Mouse (Mus musculus): ENCODE results near the gene Fgfr4.
A peak's percentile ranks its signal among the peaks of the same experiment; 100 is the strongest.

Fgfr4 gene

GRCm38 (mm10) chr13:55152621-55153415 lies at the start of gene Fgfr4:
Gene Fgfr4 (plus strand): TSS chr13:55152640.
- DNase-seq (ENCODE audit: low read depth): no peak

GRCm38 (mm10) chr13:55103351-55103750 lies 49.1 kb upstream of the Fgfr4 start:
- peak; percentile 68 for DNase-seq (ENCODE audit: low read depth)

GRCm38 (mm10) chr13:55105045-55105952 lies 47.1 kb upstream of the Fgfr4 start, which contains the start of gene Zfp346:
Gene Zfp346 (plus strand): TSS chr13:55105311.
- peak; percentile 97 for DNase-seq (ENCODE audit: low read depth)

GRCm38 (mm10) chr13:55105953-55106691 lies 46.3 kb upstream of the Fgfr4 start:
- peak; percentile 37 for DNase-seq (ENCODE audit: low read depth)

GRCm38 (mm10) chr13:55107116-55107515 lies 45.3 kb upstream of the Fgfr4 start:
- no peak for DNase-seq (ENCODE audit: low read depth)

GRCm38 (mm10) chr13:55107694-55108093 lies 44.7 kb upstream of the Fgfr4 start:
- no peak for DNase-seq (ENCODE audit: low read depth)

GRCm38 (mm10) chr13:55114375-55114774 lies 38.1 kb upstream of the Fgfr4 start:
- DNase-seq (ENCODE audit: low read depth): peak; percentile 77

GRCm38 (mm10) chr13:55124903-55125302 lies 27.5 kb upstream of the Fgfr4 start:
- DNase-seq (ENCODE audit: low read depth): peak; percentile 81

GRCm38 (mm10) chr13:55133448-55133847 lies 19.0 kb upstream of the Fgfr4 start, which contains the start of gene Gm17617:
Gene Gm17617 (minus strand): TSS chr13:55133548.
- DNase-seq (ENCODE audit: low read depth): no peak

- peak; percentile 26 for DNase-seq (ENCODE audit: low read depth)
These were observed 17.1 kb upstream of the Fgfr4 start for GRCm38 (mm10) chr13:55135382-55135781.

- no peak for DNase-seq (ENCODE audit: low read depth)
These were observed 12.2 kb upstream of the Fgfr4 start for GRCm38 (mm10) chr13:55140271-55140670.

GRCm38 (mm10) chr13:55153951-55154350 lies 1.5 kb downstream of the Fgfr4 start:
- DNase-seq (ENCODE audit: low read depth): no peak

- DNase-seq (ENCODE audit: low read depth): no peak
These were observed 9.9 kb downstream of the Fgfr4 start for GRCm38 (mm10) chr13:55162365-55162764.

- no peak for DNase-seq (ENCODE audit: low read depth)
These were observed 11.1 kb downstream of the Fgfr4 start for GRCm38 (mm10) chr13:55163553-55163952.

- DNase-seq (ENCODE audit: low read depth): no peak
These were observed 13.4 kb downstream of the Fgfr4 start for GRCm38 (mm10) chr13:55165831-55166339.

- peak; percentile 22 for DNase-seq (ENCODE audit: low read depth)
These were observed 14.6 kb downstream of the Fgfr4 start for GRCm38 (mm10) chr13:55166806-55167725.

GRCm38 (mm10) chr13:55167798-55168197 lies 15.4 kb downstream of the Fgfr4 start:
- DNase-seq (ENCODE audit: low read depth): no peak

GRCm38 (mm10) chr13:55168255-55168654 lies 15.8 kb downstream of the Fgfr4 start:
- no peak for DNase-seq (ENCODE audit: low read depth)

GRCm38 (mm10) chr13:55168958-55169369 lies 16.5 kb downstream of the Fgfr4 start:
- no peak for DNase-seq (ENCODE audit: low read depth)

GRCm38 (mm10) chr13:55171517-55172335 lies 19.3 kb downstream of the Fgfr4 start:
- DNase-seq (ENCODE audit: low read depth): no peak
